8 mouse cellular contexts compared by ENCODE assay signal in the genomic region with DNA sequence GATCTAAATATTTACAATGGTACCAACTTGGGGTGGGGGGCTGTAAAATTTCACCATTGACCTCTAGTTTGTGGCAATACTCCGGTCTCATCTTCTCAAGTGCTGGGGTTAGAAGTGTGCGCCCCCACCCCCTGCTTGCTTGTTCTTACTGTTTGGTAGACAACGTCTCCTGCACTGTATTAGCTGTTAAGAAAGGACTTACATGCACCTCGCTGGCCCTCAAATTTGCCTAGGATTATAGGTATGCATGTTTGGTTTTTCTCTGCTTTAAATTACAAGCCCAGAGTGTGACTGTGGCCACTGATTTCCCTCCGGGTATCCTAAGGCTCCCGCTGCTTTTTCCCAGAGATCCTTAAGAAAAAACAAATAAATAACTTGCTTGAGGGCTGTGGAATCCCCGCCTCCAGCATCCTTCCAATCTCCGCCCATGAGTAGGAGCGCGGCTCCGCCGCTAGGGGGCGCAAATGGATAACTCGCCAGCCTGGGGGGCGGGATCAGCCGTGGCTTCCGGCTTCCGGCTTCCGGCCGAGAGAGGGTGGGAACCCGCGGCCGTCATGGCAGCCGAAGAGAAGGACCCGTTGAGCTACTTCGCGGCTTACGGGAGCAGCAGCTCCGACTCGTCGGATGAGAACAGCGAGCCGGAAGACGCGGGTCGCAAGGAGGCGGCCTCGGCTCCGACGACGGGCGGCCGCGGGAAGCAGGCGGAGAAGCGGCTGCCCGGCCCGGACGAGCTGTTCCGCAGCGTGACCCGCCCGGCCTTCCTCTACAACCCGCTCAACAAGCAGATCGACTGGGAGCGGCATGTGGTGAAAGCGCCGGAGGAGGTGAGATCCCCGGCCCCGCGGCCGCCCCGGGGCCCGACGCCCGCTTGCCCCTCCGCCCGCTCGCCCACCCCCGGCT. TPM values are rescaled to one million over a fixed set of nuclear protein-coding genes. Genes with fewer than 3 reads are reported as not detected.
DNase-seq lines count a peak whose midpoint lies in the region; ATAC-seq and TF ChIP-seq lines count a peak whose summit lies in the region.

TSS of gene 2410004B18Rik (plus strand) at position 510 of the 900 bp plus-strand sequence.

- DNase-seq in kidney, postnatal 10 days: peak; percentile 96
- DNase-seq in liver, embryonic 11.5 days (ENCODE audit: low spot score): peak; percentile 98
- peak; percentile 92 to 98 for DNase-seq in spleen, postnatal 4 days (ENCODE audit: low spot score in 2 of 2)

- 1% methylated on average over 69 of the region's 70 CpGs for WGBS in heart, embryonic 13.5 days
- 2% methylated on average over 69 of the region's 70 CpGs for WGBS in liver, embryonic 11.5 days

- H3K4me3 ChIP-seq in brown adipose tissue, adult 24 weeks (ENCODE audit: insufficient read depth, low read depth, low read length): peak within 1 kb of the TSS; percentile 86
- peak within 1 kb of the TSS; percentile 99 for H3K4me3 ChIP-seq in heart, embryonic 13.5 days
- H3K4me3 ChIP-seq in liver, embryonic 11.5 days (ENCODE audit: low read depth, low read length): peak within 1 kb of the TSS; percentile 87
- H3K4me3 ChIP-seq in myocyte: peak within 1 kb of the TSS; percentile 46

- H3ac ChIP-seq in myocyte (ENCODE audit: control insufficient read depth, insufficient read length): peak within 1 kb of the TSS; percentile 18

- H3K27ac ChIP-seq in brown adipose tissue, adult 24 weeks (replicated peaks; ENCODE audit: low read depth, low read length): peak within 1 kb of the TSS; percentile 72
- H3K27ac ChIP-seq in heart, embryonic 13.5 days (replicated peaks): peak within 1 kb of the TSS; percentile 68; the same call in 1 of the 2 replicates
- no peak within 1 kb of the TSS for H3K27ac ChIP-seq in liver, embryonic 11.5 days (ENCODE audit: low read depth, low read length)

- peaks cover 12% of the 10 kb centered on the region for H3K4me1 ChIP-seq in brown adipose tissue, adult 24 weeks (ENCODE audit: control insufficient read depth, insufficient read depth, insufficient read length, low read length)
- H3K4me1 ChIP-seq in heart, embryonic 13.5 days: peaks cover 38% of the 10 kb centered on the region
- peaks cover 18% of the 10 kb centered on the region for H3K4me1 ChIP-seq in liver, embryonic 11.5 days (replicated peaks; ENCODE audit: control insufficient read depth, insufficient read depth, low read length)

- H3K9ac ChIP-seq in heart, embryonic 13.5 days: peak within 1 kb of the TSS; percentile 98
- H3K9ac ChIP-seq in liver, embryonic 11.5 days (ENCODE audit: low read depth, low read length): peak within 1 kb of the TSS; percentile 75

- no peaks in the 10 kb centered on the region for H3K27me3 ChIP-seq in heart, embryonic 13.5 days (replicated peaks)
- no peaks in the 10 kb centered on the region for H3K27me3 ChIP-seq in liver, embryonic 11.5 days (replicated peaks; ENCODE audit: control insufficient read depth, insufficient read depth, low read length)
- H3K27me3 ChIP-seq in myocyte (ENCODE audit: control insufficient read depth, insufficient read depth, insufficient read length): no peaks in the 10 kb centered on the region

- TF ChIP-seq POLR2A in myocyte (IDR thresholded peaks at IDR 0.05; ENCODE audit: insufficient read length, low read depth): peak; percentile 90

- peaks cover 49% of the 10 kb centered on the region for H3K36me3 ChIP-seq in heart, embryonic 13.5 days
- H3K36me3 ChIP-seq in liver, embryonic 11.5 days (ENCODE audit: control insufficient read depth, insufficient read depth, low read length): peaks cover 10% of the 10 kb centered on the region; the same call in 1 of the 2 replicates
- peaks cover 22% of the 10 kb centered on the region for H3K36me3 ChIP-seq in myocyte (ENCODE audit: control insufficient read depth, insufficient read depth)

- H3K9me3 ChIP-seq in heart, embryonic 13.5 days: no peaks in the 10 kb centered on the region
- H3K9me3 ChIP-seq in liver, embryonic 11.5 days (ENCODE audit: control insufficient read depth, low read length): no peaks in the 10 kb centered on the region

- ATAC-seq in CD4-positive, CD25-positive, alpha-beta regulatory T cell, adult 4 months: peak; percentile 88
- ATAC-seq in erythroid progenitor cell, adult 5-6 weeks (replicated peaks; ENCODE audit: low FRiP score, poor library complexity, severe bottlenecking): peak; percentile 94
- ATAC-seq in heart, embryonic 13.5 days (ENCODE audit: extremely low read depth, insufficient number of reproducible peaks, low FRiP score, low TSS enrichment): peak; percentile 93
- ATAC-seq in liver, embryonic 11.5 days (replicated peaks; ENCODE audit: low FRiP score): peak; percentile 86

- H3K79me2 ChIP-seq in myocyte (ENCODE audit: control insufficient read depth, insufficient read depth): peaks cover 32% of the 10 kb centered on the region

- H3K4me2 ChIP-seq in heart, embryonic 13.5 days: peak within 1 kb of the TSS; percentile 89
- H3K4me2 ChIP-seq in liver, embryonic 11.5 days: peak within 1 kb of the TSS; percentile 86
- peak within 1 kb of the TSS; percentile 86 for H3K4me2 ChIP-seq in myocyte (ENCODE audit: low read depth)

TF ChIP-seq in myocyte, 11 proteins besides CTCF, POLR2A, EP300 and RAD21:
- TF ChIP-seq USF1 (IDR thresholded peaks at IDR 0.05; ENCODE audit: low read depth) (no peak), MYOD1 (IDR thresholded peaks at IDR 0.05; ENCODE audit: control insufficient read depth in 1 of 3, insufficient read length in 2 of 3, low read depth in 2 of 3) (peak in 1 of 3 experiments; percentile 7), MAX (IDR thresholded peaks at IDR 0.05; ENCODE audit: low read depth) (no peak), E2F4 (IDR thresholded peaks at IDR 0.05; ENCODE audit: insufficient read depth) (no peak), MYOG (IDR thresholded peaks at IDR 0.05; ENCODE audit: control insufficient read depth in 1 of 3, insufficient read depth in 1 of 3, insufficient read length in 2 of 3, low read depth in 2 of 3) (no peak), POLR2AphosphoS2 (IDR thresholded peaks at IDR 0.05; ENCODE audit: insufficient read length, low read depth) (peak; percentile 94)

RNA-seq across cellular contexts. Expression of gene 2410004B18Rik, which starts in this region (rescaled TPM):
- 10 to 100 TPM; 18.9 to 21.5 TPM for polyA plus RNA-seq in CD4-positive, CD25-positive, alpha-beta regulatory T cell, adult 4 months (2017; shearing (Covaris generic))
- polyA plus RNA-seq in brown adipose tissue, adult 24 weeks (2012; ENCODE audit: insufficient read depth, insufficient read length, missing spikeins): 18.1 and 19.4 TPM in 2 replicates
- 27.0 and 27.7 TPM in 2 replicates for total RNA-seq in erythroid progenitor cell, adult 5-6 weeks (2015; ENCODE audit: low replicate concordance)
- 11.3 and 14.4 TPM in 2 replicates for total RNA-seq in erythroid progenitor cell, adult 5-6 weeks (2017; ENCODE audit: low replicate concordance)
- 35.4 and 44.6 TPM in 2 replicates for polyA plus RNA-seq in heart, embryonic 13.5 days (2015; fragmentation: Nextera tagmentation; extraction: Ambion mirVana)
- polyA plus RNA-seq in liver, embryonic 11.5 days (2014; fragmentation: Nextera tagmentation; extraction: Ambion mirVana): 37.4 and 39.6 TPM in 2 replicates
- polyA plus RNA-seq in myocyte (2012; fragmentation: generic; extraction: Trizol): 18.7 TPM

Comparison
In these comparisons a context has a peak if more than half of its experiments do, and no peak if none do; other contexts are left out.
1. H3K4me3 ChIP-seq: peak in every context shown above with its lines; median percentile 99 in heart, embryonic 13.5 days; 87 in liver, embryonic 11.5 days; 86 in brown adipose tissue, adult 24 weeks; 46 in myocyte.